Mouse (Mus musculus) erythroblast, embryonic 14.5 days (primary cell): ENCODE results near the gene Tdo2. TPM values are rescaled to one million over a fixed set of nuclear protein-coding genes. Genes with fewer than 3 reads are reported as not detected.

Experiments used
- H3K27me3 ChIP-seq: 2 replicates; pipeline ENCODE4 v1.6.1; 2012; ENCODE audit warnings: inconsistent platforms; ENCODE audit not compliant: control insufficient read depth
- H3K36me3 ChIP-seq: 2 replicates; pipeline ENCODE4 v1.6.1; 2012; ENCODE audit warnings: mild to moderate bottlenecking, inconsistent platforms; ENCODE audit not compliant: control insufficient read depth
- H3K4me1 ChIP-seq: 2 replicates; pipeline ENCODE4 v1.6.1; 2012; ENCODE audit warnings: inconsistent platforms; ENCODE audit not compliant: control insufficient read depth
- H3K4me3 ChIP-seq: replicated peaks from 2 replicates; pipeline ENCODE3; 2012; ENCODE audit warnings: moderate library complexity, mild to moderate bottlenecking, inconsistent platforms
- H3K9me3 ChIP-seq: 2 replicates; pipeline ENCODE4 v1.6.1; 2012; ENCODE audit warnings: low read length, inconsistent platforms, mixed read lengths; ENCODE audit not compliant: control insufficient read depth
- GATA1 ChIP-seq: IDR thresholded peaks from 2 replicates; pipeline ENCODE4 v1.6.1; 2012; ENCODE audit warnings: low read length, inconsistent platforms, mixed read lengths
- TAL1 ChIP-seq: IDR thresholded peaks from 3 replicates; pipeline ENCODE4 v1.6.1; 2012; ENCODE audit warnings: low read length, inconsistent platforms, mixed read lengths
- polyA plus RNA-seq: library from polyadenylated mRNA; stranded (reverse); fragments of >175 nt; gene quantifications from 2 replicates; pipeline ENCODE4 v1.2.3, GENCODE M21; 2012

Gene Tdo2
- not detected in 2 replicates for polyA plus RNA-seq

DNA sequence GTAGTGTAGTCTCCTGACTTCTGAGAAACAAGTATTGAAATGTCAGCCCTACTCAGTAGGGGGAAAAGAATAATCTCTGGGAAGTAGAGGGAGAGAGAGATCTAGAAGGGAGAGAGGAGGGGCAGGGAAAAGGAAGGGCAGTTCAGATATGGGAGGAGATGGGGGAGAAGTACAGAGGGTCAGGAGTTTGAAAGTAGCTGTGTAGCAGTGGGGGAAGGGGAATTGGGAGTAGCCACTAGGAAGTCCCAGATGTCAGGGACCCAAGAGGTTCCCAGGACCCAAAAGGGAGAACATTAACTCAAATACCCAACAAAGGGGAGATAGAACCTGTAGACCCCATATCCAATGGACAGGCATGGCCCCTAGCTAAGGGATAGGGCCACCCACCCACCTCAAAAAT lies at the start of gene Tdo2:
Tdo2 (minus strand) TSS at position 101 of the 400 bp plus-strand sequence.
- H3K4me3 ChIP-seq, result no peak within 1 kb of the TSS
- no peak for TF ChIP-seq GATA1
- no peak for TF ChIP-seq TAL1

GRCm38 (mm10) chr3:82023065-82023464 lies 47.1 kb upstream of the Tdo2 start:
- no peak for TF ChIP-seq GATA1
- TF ChIP-seq TAL1, result no peak
- Histone ChIP-seq H3K4me3 (no peak overlapping the region), H3K4me1 (no peaks in the 10 kb centered on the region), H3K27me3 (no peaks in the 10 kb centered on the region), H3K36me3 (no peaks in the 10 kb centered on the region), H3K9me3 (no peaks in the 10 kb centered on the region)

More for the DNA sequence above, at the start of gene Tdo2:
- Histone ChIP-seq H3K27me3 (no peaks in the 10 kb centered on the region), H3K36me3 (no peaks in the 10 kb centered on the region), H3K9me3 (no peaks in the 10 kb centered on the region), H3K4me1 (no peaks in the 10 kb centered on the region)

DNA sequence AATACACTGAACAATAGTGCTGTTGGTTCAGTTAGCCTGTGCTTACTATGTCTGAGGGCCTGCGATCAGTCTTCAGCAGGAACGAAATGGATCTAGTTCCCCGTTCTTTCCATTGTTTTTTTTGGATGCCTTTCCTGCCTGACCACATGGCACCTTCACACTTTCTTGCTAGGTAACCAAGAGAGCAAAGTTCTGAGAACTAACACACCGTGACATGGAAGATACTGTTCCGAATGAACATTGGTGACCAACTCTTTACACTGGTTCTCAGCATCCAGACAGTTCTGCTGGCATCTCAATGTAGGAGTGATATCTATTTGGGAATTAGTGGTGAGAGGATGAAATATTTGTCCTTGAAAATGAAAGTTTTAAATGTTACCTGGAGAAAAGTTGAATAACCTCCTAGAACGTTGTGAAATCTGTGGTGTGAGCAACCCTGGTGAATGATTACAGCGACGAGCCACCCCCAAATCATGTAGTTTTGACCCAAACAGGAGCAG lies 46.5 kb upstream of the Tdo2 start:
- Histone ChIP-seq H3K36me3 (no peaks in the 10 kb centered on the region), H3K4me3 (no peak overlapping the region), H3K9me3 (no peaks in the 10 kb centered on the region), H3K27me3 (no peaks in the 10 kb centered on the region), H3K4me1 (no peaks in the 10 kb centered on the region)
- TF ChIP-seq TAL1, result no peak
- no peak for TF ChIP-seq GATA1

DNA sequence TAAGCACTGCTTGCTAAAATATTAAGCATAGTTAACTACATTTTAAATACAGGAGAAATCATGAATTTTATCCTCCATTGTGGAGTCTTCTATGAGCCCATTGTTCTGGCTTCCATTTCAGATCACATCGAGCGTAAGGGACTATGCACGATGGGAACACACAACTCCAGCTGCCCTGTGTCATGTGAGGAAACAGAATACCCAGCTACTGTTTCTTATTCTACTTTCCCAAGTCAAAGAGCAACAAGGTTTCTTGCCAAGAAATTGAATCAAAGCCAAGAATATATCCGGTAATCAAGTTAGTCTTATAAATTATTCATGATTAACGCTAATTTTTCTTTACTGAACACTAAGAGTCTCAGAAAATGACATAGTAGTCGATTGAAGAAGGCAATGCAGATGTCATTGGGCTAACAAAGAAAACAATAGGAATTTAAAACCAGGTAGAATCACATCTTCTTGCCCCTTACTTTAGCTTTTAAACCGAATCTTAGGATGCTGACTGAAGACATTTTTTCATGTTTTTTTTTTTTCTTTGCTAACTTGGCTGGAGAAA lies 38.2 kb upstream of the Tdo2 start:
- Histone ChIP-seq H3K36me3 (no peaks in the 10 kb centered on the region), H3K4me1 (no peaks in the 10 kb centered on the region), H3K4me3 (no peak overlapping the region), H3K27me3 (no peaks in the 10 kb centered on the region), H3K9me3 (no peaks in the 10 kb centered on the region)
- no peak for TF ChIP-seq TAL1
- TF ChIP-seq GATA1, result no peak

DNA sequence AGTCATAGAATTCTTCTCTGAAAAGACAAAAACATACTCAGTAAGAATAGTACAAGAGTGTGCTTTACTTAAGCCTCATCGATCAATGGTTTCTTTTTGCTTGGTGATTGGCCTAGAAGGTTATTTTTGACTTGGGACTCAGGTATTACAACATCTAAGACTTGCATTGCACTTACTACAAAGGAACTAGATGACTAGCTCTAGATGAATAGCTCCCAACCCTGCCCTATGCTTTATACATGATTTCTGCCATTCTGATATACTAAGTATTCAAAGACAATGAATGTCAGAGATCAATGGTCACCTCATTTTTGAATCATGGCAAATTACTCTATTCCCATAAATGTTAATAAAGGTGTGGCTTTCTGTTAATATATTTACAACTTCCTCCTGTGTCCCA lies 31.0 kb upstream of the Tdo2 start:
- Histone ChIP-seq H3K4me1 (no peaks in the 10 kb centered on the region), H3K36me3 (no peaks in the 10 kb centered on the region), H3K27me3 (no peaks in the 10 kb centered on the region)

GRCm38 (mm10) chr3:81995988-81996387 lies 20.0 kb upstream of the Tdo2 start:
- no peaks in the 10 kb centered on the region for H3K36me3 ChIP-seq
- no peak for TF ChIP-seq TAL1
- TF ChIP-seq GATA1, result no peak
- no peak overlapping the region for H3K4me3 ChIP-seq
- H3K27me3 ChIP-seq, result no peaks in the 10 kb centered on the region
- no peaks in the 10 kb centered on the region for H3K4me1 ChIP-seq
- no peaks in the 10 kb centered on the region for H3K9me3 ChIP-seq

More for the DNA sequence above, 31.0 kb upstream of the Tdo2 start:
- no peak overlapping the region for H3K4me3 ChIP-seq
- TF ChIP-seq TAL1 (no peak), GATA1 (no peak)
- H3K9me3 ChIP-seq, result no peaks in the 10 kb centered on the region

- TF ChIP-seq TAL1 (no peak), GATA1 (no peak)
- Histone ChIP-seq H3K36me3 (no peaks in the 10 kb centered on the region), H3K4me1 (no peaks in the 10 kb centered on the region), H3K4me3 (no peak overlapping the region), H3K27me3 (no peaks in the 10 kb centered on the region), H3K9me3 (no peaks in the 10 kb centered on the region)
Measured at GRCm38 (mm10) chr3:81995371-81995770, 19.4 kb upstream of the Tdo2 start.

DNA sequence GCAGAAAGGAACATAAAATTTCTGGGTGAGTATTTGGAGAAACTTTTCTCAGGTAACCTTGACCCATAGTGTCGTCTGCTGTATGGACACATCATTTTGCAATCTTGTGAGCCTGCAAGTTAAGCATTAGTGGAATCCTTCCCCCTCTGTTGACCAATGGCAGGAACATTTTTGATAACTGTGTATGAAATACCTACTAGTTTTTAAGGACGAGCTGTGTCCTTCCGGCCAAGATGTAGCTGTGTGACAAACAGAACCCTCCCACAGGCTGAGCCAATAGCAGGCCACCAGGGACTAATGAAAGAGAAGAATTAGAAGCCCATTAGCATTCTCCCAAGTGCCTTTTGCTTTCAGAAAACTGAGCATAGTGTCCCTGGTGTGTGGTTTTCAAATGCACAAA lies 14.5 kb upstream of the Tdo2 start:
- TF ChIP-seq TAL1, result no peak
- no peak for TF ChIP-seq GATA1
- no peaks in the 10 kb centered on the region for H3K4me1 ChIP-seq
- no peaks in the 10 kb centered on the region for H3K9me3 ChIP-seq
- no peaks in the 10 kb centered on the region for H3K27me3 ChIP-seq
- H3K4me3 ChIP-seq, result no peak overlapping the region
- H3K36me3 ChIP-seq, result no peaks in the 10 kb centered on the region

GRCm38 (mm10) chr3:81989692-81990141 lies 13.7 kb upstream of the Tdo2 start:
- Histone ChIP-seq H3K4me1 (no peaks in the 10 kb centered on the region), H3K36me3 (no peaks in the 10 kb centered on the region), H3K4me3 (no peak overlapping the region), H3K9me3 (no peaks in the 10 kb centered on the region), H3K27me3 (no peaks in the 10 kb centered on the region)
- no peak for TF ChIP-seq TAL1
- no peak for TF ChIP-seq GATA1

DNA sequence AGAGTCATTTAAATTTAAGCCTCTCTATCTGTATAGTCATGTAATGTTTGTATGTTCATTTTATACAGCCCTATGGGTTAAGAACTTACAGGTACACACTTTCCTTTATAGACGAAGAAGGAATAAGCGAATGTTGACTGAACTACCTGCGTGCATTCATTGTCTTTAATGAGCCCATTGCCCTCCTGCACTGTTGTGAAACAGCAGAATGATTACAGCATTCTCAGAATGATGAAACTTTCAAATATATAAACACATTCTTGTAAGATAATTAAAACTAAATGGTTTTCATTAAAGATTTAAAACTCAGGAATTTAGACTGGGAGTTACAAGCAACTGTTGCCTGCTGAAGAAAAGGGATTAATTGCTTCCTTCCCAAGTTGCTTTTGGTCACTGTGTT lies 11.6 kb upstream of the Tdo2 start:
- Histone ChIP-seq H3K4me1 (no peaks in the 10 kb centered on the region), H3K27me3 (no peaks in the 10 kb centered on the region)

More for the DNA sequence above, 11.6 kb upstream of the Tdo2 start:
- no peaks in the 10 kb centered on the region for H3K9me3 ChIP-seq
- no peak overlapping the region for H3K4me3 ChIP-seq
- no peaks in the 10 kb centered on the region for H3K36me3 ChIP-seq
- TF ChIP-seq GATA1 (no peak), TAL1 (no peak)
